Mouse (Mus musculus) heart, postnatal 0 days (tissue): ENCODE measurements at regions not wholly inside any gene's neighbourhood (a gene's known extent, or its start where the extent isn't known, plus 50 kb on each side); places are given as distances from the start of the nearest gene placed in this dataset.

Experiments used
- ATAC-seq: fragments of 200-750 bp; cut with Nextera tagmentation; 2 replicates; pipeline ENCODE4 v1.8.0; 2017; ENCODE audit warnings: low read depth, moderate number of reproducible peaks, moderate library complexity; ENCODE audit not compliant: insufficient read depth
- DNase-seq: peaks from one replicate; pipeline ENCODE4 v3.0.0-alpha.2; 2016; ENCODE audit warnings: low spot score
- H3K27ac ChIP-seq: fragments of 300-500 bp; sonication (generic); 2 replicates; pipeline ENCODE4 v1.5.1; 2014; ENCODE audit warnings: low read depth, mild to moderate bottlenecking
- H3K27me3 ChIP-seq: fragments of 300-500 bp; sonication (generic); 2 replicates; pipeline ENCODE4 v1.6.1; 2014; ENCODE audit warnings: low read length, mixed read lengths; ENCODE audit not compliant: control insufficient read depth, insufficient read depth
- H3K36me3 ChIP-seq: fragments of 300-500 bp; sonication (generic); replicated peaks from 2 replicates; pipeline ENCODE4 v1.6.1; 2014; ENCODE audit warnings: low read length, mixed read lengths; ENCODE audit not compliant: control insufficient read depth, insufficient read depth
- H3K4me1 ChIP-seq: fragments of 300-500 bp; sonication (generic); 2 replicates; pipeline ENCODE4 v1.6.1; 2014; ENCODE audit warnings: antibody characterized with exemption; ENCODE audit not compliant: control insufficient read depth, insufficient read depth
- H3K4me2 ChIP-seq: fragments of 300-500 bp; sonication (generic); 2 replicates; pipeline ENCODE4 v1.6.1; 2014; ENCODE audit warnings: low read depth, mild to moderate bottlenecking, low read length, moderate library complexity
- H3K4me3 ChIP-seq: fragments of 300-500 bp; sonication (generic); 2 replicates; pipeline ENCODE4 v1.5.1; 2014; ENCODE audit warnings: low read depth, low read length
- H3K9ac ChIP-seq: fragments of 300-500 bp; sonication (generic); replicated peaks from 2 replicates; pipeline ENCODE4 v1.6.1; 2014; ENCODE audit warnings: low read depth, low read length, mixed read lengths
- H3K9me3 ChIP-seq: fragments of 300-500 bp; sonication (generic); replicated peaks from 2 replicates; pipeline ENCODE4 v1.6.1; 2016; ENCODE audit warnings: low read length; ENCODE audit not compliant: control insufficient read depth
- CTCF ChIP-seq: IDR thresholded peaks from 2 replicates; pipeline ENCODE4 v1.5.1; 2016; ENCODE audit warnings: antibody characterized with exemption, control low read depth, low read depth
- EP300 ChIP-seq: IDR thresholded peaks from 2 replicates; pipeline ENCODE4 v1.6.1; 2016; ENCODE audit warnings: antibody characterized with exemption, low read depth
- WGBS: fragments of 180-500 bp; shearing (Covaris S2); extraction: QIAGEN DNeasy Blood & Tissue Kit; methylation state at CpG from one replicate; pipeline ENCODE4 v1.1.7; 2014; 5-methylcytosine and 5-hydroxymethylcytosine counted together

- DNase-seq (no peak), ATAC-seq (no peak)
- H3K9me3 ChIP-seq, result no peaks in the 10 kb centered on the region
- no peak overlapping the region for H3K9ac ChIP-seq
- WGBS, result 67% methylated on average over 5 of the region's 5 CpGs
- no peaks in the 10 kb centered on the region for H3K36me3 ChIP-seq
- H3K4me1 ChIP-seq, result no peaks in the 10 kb centered on the region
- no peak overlapping the region for H3K4me3 ChIP-seq
- TF ChIP-seq CTCF (no peak), EP300 (no peak)
- no peak overlapping the region for H3K4me2 ChIP-seq
- H3K27ac ChIP-seq, result no peak overlapping the region
- H3K27me3 ChIP-seq, result no peaks in the 10 kb centered on the region
Observed at GRCm38 (mm10) chr2:38431546-38431945, 79.9 kb upstream of the Nek6 start.

GRCm38 (mm10) chr2:38433736-38434135 lies 77.7 kb upstream of the Nek6 start:
- Histone ChIP-seq H3K9me3 (no peaks in the 10 kb centered on the region), H3K4me3 (no peak overlapping the region), H3K27me3 (no peaks in the 10 kb centered on the region), H3K4me1 (no peaks in the 10 kb centered on the region), H3K36me3 (no peaks in the 10 kb centered on the region), H3K4me2 (no peak overlapping the region), H3K9ac (no peak overlapping the region), H3K27ac (no peak overlapping the region)
- whole genome bisulfite sequencing, result 11% methylated on average over 3 of the region's 3 CpGs
- ATAC-seq, result no peak
- peak; percentile 39 for DNase-seq
- TF ChIP-seq CTCF (peak; percentile 73), EP300 (no peak)

DNA sequence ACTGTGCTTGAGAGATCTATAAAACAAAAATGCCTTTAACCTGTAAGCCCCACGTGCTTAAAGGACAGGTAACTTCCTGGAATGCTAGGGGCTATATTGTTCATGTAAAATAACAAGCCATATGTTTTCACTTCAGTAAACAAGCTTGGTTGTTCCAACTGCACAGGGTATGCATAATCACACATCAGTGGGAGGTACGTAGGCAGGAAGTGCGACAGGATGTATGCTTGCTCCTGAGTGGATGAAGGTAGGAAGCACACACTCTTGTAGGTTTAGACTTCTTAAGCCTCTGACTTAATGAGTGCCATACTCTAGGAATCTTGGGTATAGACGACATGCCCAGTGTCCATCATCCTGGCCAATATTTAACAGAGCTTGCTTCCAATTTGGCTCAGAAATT lies 74.7 kb upstream of the Nek6 start:
- H3K9ac ChIP-seq, result no peak overlapping the region
- H3K27ac ChIP-seq, result no peak overlapping the region
- H3K9me3 ChIP-seq, result no peaks in the 10 kb centered on the region
- H3K27me3 ChIP-seq, result no peaks in the 10 kb centered on the region
- no peak for ATAC-seq
- H3K36me3 ChIP-seq, result no peaks in the 10 kb centered on the region
- no peaks in the 10 kb centered on the region for H3K4me1 ChIP-seq
- DNase-seq, result no peak
- H3K4me2 ChIP-seq, result no peak overlapping the region
- TF ChIP-seq CTCF (no peak), EP300 (no peak)
- 60% methylated on average over 4 of the region's 4 CpGs for WGBS
- no peak overlapping the region for H3K4me3 ChIP-seq

DNA sequence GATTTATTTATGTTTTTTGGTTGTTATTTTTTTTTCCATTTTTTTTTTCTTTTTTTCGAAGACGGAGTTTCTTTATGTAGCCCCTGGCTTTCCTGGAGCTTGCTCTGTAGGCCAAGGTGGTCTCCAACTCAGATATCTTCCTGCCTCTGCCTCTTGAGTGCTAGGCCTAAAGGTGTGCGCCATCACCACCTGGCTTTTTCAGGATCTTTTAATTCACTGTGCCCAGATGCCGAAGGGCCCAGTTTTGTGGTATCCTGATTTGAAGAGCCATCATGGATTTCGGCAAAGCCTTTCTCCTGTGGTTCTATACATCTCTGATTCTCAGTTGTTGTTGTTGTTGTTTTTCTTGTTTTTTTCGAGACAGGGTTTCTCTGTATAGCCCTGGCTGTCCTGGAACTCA lies 72.3 kb upstream of the Nek6 start:
- Histone ChIP-seq H3K27me3 (no peaks in the 10 kb centered on the region), H3K4me3 (no peak overlapping the region), H3K36me3 (no peaks in the 10 kb centered on the region), H3K9me3 (no peaks in the 10 kb centered on the region), H3K27ac (no peak overlapping the region), H3K4me1 (no peaks in the 10 kb centered on the region), H3K9ac (no peak overlapping the region), H3K4me2 (no peak overlapping the region)
- ATAC-seq (no peak), DNase-seq (no peak)
- WGBS, result 90% methylated on average over 6 of the region's 6 CpGs
- TF ChIP-seq CTCF, result no peak

DNA sequence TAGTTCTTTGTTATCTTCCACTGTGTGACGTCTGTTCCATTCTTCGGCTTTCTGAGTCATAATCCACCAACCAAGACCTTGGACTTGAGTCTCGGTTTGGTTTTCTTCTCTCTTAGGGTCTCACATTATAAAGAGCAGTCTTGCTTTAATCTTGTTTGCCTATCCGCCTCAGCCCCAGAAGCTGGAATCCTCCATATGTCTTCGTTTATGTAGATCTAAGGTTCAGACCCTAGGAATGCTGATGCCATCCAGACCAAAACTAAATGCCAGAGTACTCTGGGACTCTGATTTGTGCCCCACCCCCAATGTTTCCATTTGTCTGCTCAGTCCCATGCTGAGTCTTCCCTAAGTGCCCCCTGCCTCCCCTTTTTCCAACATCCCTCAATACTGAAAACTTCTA lies 71.5 kb upstream of the Nek6 start:
- TF ChIP-seq EP300 (no peak), CTCF (no peak)
- Histone ChIP-seq H3K4me1 (no peaks in the 10 kb centered on the region), H3K36me3 (no peaks in the 10 kb centered on the region), H3K9ac (no peak overlapping the region), H3K4me3 (no peak overlapping the region), H3K27ac (no peak overlapping the region), H3K27me3 (no peaks in the 10 kb centered on the region), H3K9me3 (no peaks in the 10 kb centered on the region), H3K4me2 (no peak overlapping the region)
- ATAC-seq (no peak), DNase-seq (no peak)
- WGBS, result 71% methylated on average over 5 of the region's 5 CpGs

DNA sequence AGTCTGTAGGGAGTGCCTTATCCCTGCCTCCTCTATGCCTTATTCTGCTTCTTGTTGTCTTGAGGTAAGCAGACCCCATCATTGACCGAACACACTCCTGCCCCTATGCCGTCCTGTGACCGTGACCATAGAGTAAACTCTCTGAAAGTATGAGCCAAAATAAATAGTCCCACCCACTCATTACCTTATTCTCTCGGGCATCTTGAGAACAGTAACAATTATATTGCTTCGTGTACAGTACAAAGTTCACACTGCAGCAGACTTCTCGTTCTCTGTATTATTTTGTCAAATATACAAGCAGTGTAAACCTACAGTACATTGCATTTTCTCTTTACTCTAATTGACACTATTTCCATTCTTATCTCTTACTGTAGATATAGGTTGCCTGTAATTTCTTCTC lies 62.4 kb upstream of the Nek6 start:
- H3K36me3 ChIP-seq, result no peaks in the 10 kb centered on the region
- no peak overlapping the region for H3K4me3 ChIP-seq
- H3K27me3 ChIP-seq, result no peaks in the 10 kb centered on the region
- H3K4me2 ChIP-seq, result no peak overlapping the region
- DNase-seq (no peak), ATAC-seq (no peak)
- no peak overlapping the region for H3K9ac ChIP-seq
- H3K4me1 ChIP-seq, result no peaks in the 10 kb centered on the region
- no peak for TF ChIP-seq CTCF
- TF ChIP-seq EP300, result no peak
- no peak overlapping the region for H3K27ac ChIP-seq
- H3K9me3 ChIP-seq, result no peaks in the 10 kb centered on the region
- WGBS, result 74% methylated on average over 6 of the region's 6 CpGs
